ENCODE assay signal across 7 mouse cellular contexts in the genomic region with DNA sequence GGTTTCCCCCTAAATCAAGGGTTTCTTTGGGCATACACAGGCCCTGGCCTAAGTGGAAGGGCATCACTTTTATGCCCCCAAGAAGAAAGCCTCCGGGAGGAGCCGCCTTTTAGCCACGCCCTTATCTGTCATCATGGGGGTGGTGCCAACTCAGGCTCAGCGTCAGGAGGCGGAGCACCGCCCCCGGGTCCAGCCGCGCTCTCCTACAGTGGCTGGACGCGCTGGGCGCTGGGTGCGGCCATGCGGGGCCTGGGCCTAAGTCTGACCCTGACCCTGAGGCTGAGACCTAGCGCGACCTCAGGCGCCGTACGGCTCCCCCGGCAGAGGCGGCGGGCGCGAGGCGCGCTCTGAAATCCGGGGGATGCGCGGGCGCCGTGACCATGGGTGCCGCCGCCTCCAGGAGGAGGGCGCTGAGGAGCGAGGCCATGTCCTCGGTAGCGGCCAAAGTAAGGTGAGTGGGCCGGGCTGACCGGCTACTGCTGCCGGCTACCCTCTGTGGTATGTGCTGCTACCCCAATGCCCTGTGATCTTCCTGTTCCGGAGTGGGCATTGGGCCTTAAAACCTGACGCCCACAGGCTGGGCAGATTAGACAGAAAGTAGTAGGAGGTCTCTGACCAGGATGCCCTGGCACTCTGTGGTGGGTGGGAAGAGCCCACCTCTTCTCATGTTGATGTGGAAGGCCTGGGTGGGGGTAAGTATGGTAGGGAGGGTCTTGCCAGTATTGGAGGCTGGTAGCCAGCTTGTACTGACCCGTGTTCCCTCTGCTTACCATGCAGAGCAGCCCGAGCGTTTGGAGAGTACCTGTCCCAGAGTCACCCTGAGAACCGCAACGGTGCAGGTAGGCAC. TPM values are rescaled to one million over a fixed set of nuclear protein-coding genes. Genes with fewer than 3 reads are reported as not detected.
DNase-seq lines count a peak whose midpoint lies in the region; ATAC-seq and TF ChIP-seq lines count a peak whose summit lies in the region.

Nsmf (plus strand) TSS at position 135 of the 847 bp plus-strand sequence.

- intact Hi-C loops in heart, adult 2 months (cut with DNase I) = no loop called here

- peak; percentile 78 for TF ChIP-seq POLR2A in heart, adult 2 months (IDR thresholded peaks at IDR 0.05; ENCODE audit: insufficient read depth, low read depth, low read length)

- no peaks in the 10 kb centered on the region for H3K9me3 ChIP-seq in embryonic facial prominence, embryonic 13.5 days
- no peaks in the 10 kb centered on the region for H3K9me3 ChIP-seq in limb, embryonic 13.5 days
- H3K9me3 ChIP-seq in midbrain, embryonic 16.5 days (replicated peaks; ENCODE audit: control insufficient read depth, low read length, poor library complexity, severe bottlenecking) = no peaks in the 10 kb centered on the region

- peak; percentile 70 for ATAC-seq in embryonic facial prominence, embryonic 13.5 days (ENCODE audit: insufficient number of reproducible peaks, insufficient read depth, low FRiP score, low TSS enrichment, low read depth)
- ATAC-seq in limb, embryonic 13.5 days (ENCODE audit: low FRiP score, low read depth) = peak; percentile 88
- peak; percentile 90 for ATAC-seq in midbrain, embryonic 16.5 days

- no peak within 1 kb of the TSS for H3K27ac ChIP-seq in embryonic facial prominence, embryonic 13.5 days
- H3K27ac ChIP-seq in heart, adult 2 months = peak within 1 kb of the TSS; percentile 82
- H3K27ac ChIP-seq in limb, embryonic 13.5 days = no peak within 1 kb of the TSS
- H3K27ac ChIP-seq in midbrain, embryonic 16.5 days (ENCODE audit: low read length) = peak within 1 kb of the TSS; percentile 79

- H3K4me2 ChIP-seq in embryonic facial prominence, embryonic 13.5 days = peak within 1 kb of the TSS; percentile 91
- H3K4me2 ChIP-seq in limb, embryonic 13.5 days (replicated peaks) = peak within 1 kb of the TSS; percentile 79
- H3K4me2 ChIP-seq in midbrain, embryonic 16.5 days (ENCODE audit: low read length) = peak within 1 kb of the TSS; percentile 98

- H3K4me1 ChIP-seq in embryonic facial prominence, embryonic 13.5 days = peaks cover 16% of the 10 kb centered on the region
- H3K4me1 ChIP-seq in heart, adult 2 months (ENCODE audit: control insufficient read depth, insufficient read depth, low read length) = 0 out of 2 replicates have a peak, but pooled peaks cover 1% of the 10 kb centered on the region
- peaks cover 11% of the 10 kb centered on the region for H3K4me1 ChIP-seq in limb, embryonic 13.5 days
- H3K4me1 ChIP-seq in midbrain, embryonic 16.5 days (ENCODE audit: control insufficient read depth, insufficient read depth, low read length) = peaks cover 17% of the 10 kb centered on the region

- no peaks in the 10 kb centered on the region for H3K79me2 ChIP-seq in heart, adult 2 months (replicated peaks; ENCODE audit: control insufficient read depth, insufficient read depth, low read length)

- no peaks in the 10 kb centered on the region for H3K27me3 ChIP-seq in embryonic facial prominence, embryonic 13.5 days
- H3K27me3 ChIP-seq in heart, adult 2 months (ENCODE audit: control insufficient read depth, insufficient read depth, low read length) = no peaks in the 10 kb centered on the region
- H3K27me3 ChIP-seq in limb, embryonic 13.5 days = no peaks in the 10 kb centered on the region
- no peaks in the 10 kb centered on the region for H3K27me3 ChIP-seq in midbrain, embryonic 16.5 days (ENCODE audit: control insufficient read depth, insufficient read depth, low read depth, low read length)

- peak within 1 kb of the TSS; percentile 87 for H3K4me3 ChIP-seq in embryonic facial prominence, embryonic 13.5 days
- peak within 1 kb of the TSS; percentile 78 for H3K4me3 ChIP-seq in heart, adult 2 months
- peak within 1 kb of the TSS; percentile 78 for H3K4me3 ChIP-seq in limb, embryonic 13.5 days
- H3K4me3 ChIP-seq in midbrain, embryonic 16.5 days (ENCODE audit: low read depth, low read length) = peak within 1 kb of the TSS; percentile 91

- TF ChIP-seq CTCF in heart, adult 2 months (IDR thresholded peaks at IDR 0.05) = peak; percentile 35

- DNase-seq in adrenal gland, postnatal 36 days = peak; percentile 91 to 94
- peak; percentile 89 to 92 for DNase-seq in heart, adult 2 months
- DNase-seq in kidney, adult 8-10 months = peak; percentile 82 to 90
- peak; percentile 76 to 87 for DNase-seq in spleen, postnatal 10 days (ENCODE audit: low spot score in 2 of 2)

- 3% methylated on average over 47 of the region's 47 CpGs for WGBS in embryonic facial prominence, embryonic 13.5 days
- 5% methylated on average over 47 of the region's 47 CpGs for WGBS in heart, adult 2 months
- WGBS in limb, embryonic 13.5 days = 6% methylated on average over 47 of the region's 47 CpGs
- WGBS in midbrain, embryonic 16.5 days = 4% methylated on average over 47 of the region's 47 CpGs

- H3K9ac ChIP-seq in embryonic facial prominence, embryonic 13.5 days = peak within 1 kb of the TSS; percentile 92
- H3K9ac ChIP-seq in heart, adult 2 months (ENCODE audit: low read depth, low read length) = peak within 1 kb of the TSS; percentile 86
- peak within 1 kb of the TSS; percentile 84 for H3K9ac ChIP-seq in limb, embryonic 13.5 days
- peak within 1 kb of the TSS; percentile 96 for H3K9ac ChIP-seq in midbrain, embryonic 16.5 days (ENCODE audit: low read depth, low read length)

- no peak for TF ChIP-seq EP300 in heart, adult 2 months (IDR thresholded peaks at IDR 0.05; ENCODE audit: insufficient read depth, low read depth, low read length)

- peaks cover 39% of the 10 kb centered on the region for H3K36me3 ChIP-seq in embryonic facial prominence, embryonic 13.5 days
- H3K36me3 ChIP-seq in heart, adult 2 months (ENCODE audit: control insufficient read depth, insufficient read depth, low read length) = no peaks in the 10 kb centered on the region
- peaks cover 37% of the 10 kb centered on the region for H3K36me3 ChIP-seq in limb, embryonic 13.5 days
- peaks cover 13% of the 10 kb centered on the region for H3K36me3 ChIP-seq in midbrain, embryonic 16.5 days (ENCODE audit: control insufficient read depth, insufficient read depth, low read length)

RNA-seq across cellular contexts. Expression of gene Nsmf, which starts in this region (rescaled TPM):
- 10 to 100 TPM; 32.8 to 56.4 TPM for total RNA-seq in adrenal gland, postnatal 36 days (2021)
- 82.5 and 87.4 TPM in 2 replicates for polyA plus RNA-seq in embryonic facial prominence, embryonic 13.5 days (2015; fragmentation: Nextera tagmentation; extraction: Ambion mirVana)
- 10 to 100 TPM; 12.4 to 13.3 TPM for total RNA-seq in heart, adult 2 months (2021)
- polyA plus RNA-seq in heart, adult 2 months (2012; rRNA removed) = 46.9 and 49.8 TPM in 2 replicates
- 75.9 and 82.9 TPM in 2 replicates for polyA plus RNA-seq in limb, embryonic 13.5 days (2015; fragmentation: Nextera tagmentation; extraction: Ambion mirVana)
- 176 and 188 TPM in 2 replicates for polyA plus RNA-seq in midbrain, embryonic 16.5 days (2015; fragmentation: Nextera tagmentation; extraction: Ambion mirVana)

Comparison
In these comparisons a context has a peak if more than half of its experiments do, and no peak if none do; other contexts are left out.
1. H3K27ac ChIP-seq: peak in heart, adult 2 months (single experiment) and midbrain, embryonic 16.5 days (single experiment); none in embryonic facial prominence, embryonic 13.5 days (single experiment) and limb, embryonic 13.5 days (single experiment).
2. Peak in every context shown above with its lines, with median percentiles within 50 percentile points of each other: DNase-seq, ATAC-seq, H3K4me2 ChIP-seq, H3K4me3 ChIP-seq and H3K9ac ChIP-seq.